Mouse (Mus musculus) hindlimb bud, embryonic 11.5 days (tissue): ENCODE measurements at regions not wholly inside any gene's neighbourhood (a gene's known extent, or its start where the extent isn't known, plus 50 kb on each side); places are given as distances from the start of the nearest gene placed in this dataset.
"Not testable (repeated sequence)": the region's sequence is repeated elsewhere in the genome, so short reads cannot be mapped to it uniquely, and the experiment has no call there.

Experiments used
- DNase-seq: peaks from one replicate; pipeline ENCODE4 v3.0.0-alpha.2; 2012; ENCODE audit warnings: low read depth, low spot score; ENCODE audit errors: extremely low spot score

GRCm38 (mm10) chr19:59516957-59517356 is 58.8 kb downstream of the Emx2 start:
- DNase-seq: no peak

GRCm38 (mm10) chr19:59519156-59519555 is 61.0 kb downstream of the Emx2 start:
- no peak for DNase-seq

- peak; percentile 24 for DNase-seq
Observed at GRCm38 (mm10) chr19:59522176-59522575, 64.0 kb downstream of the Emx2 start.

GRCm38 (mm10) chr19:59523356-59523755 is 65.2 kb downstream of the Emx2 start:
- DNase-seq: no peak

GRCm38 (mm10) chr19:59564101-59564500 is 105.9 kb downstream of the Emx2 start:
- DNase-seq: no peak

DNA sequence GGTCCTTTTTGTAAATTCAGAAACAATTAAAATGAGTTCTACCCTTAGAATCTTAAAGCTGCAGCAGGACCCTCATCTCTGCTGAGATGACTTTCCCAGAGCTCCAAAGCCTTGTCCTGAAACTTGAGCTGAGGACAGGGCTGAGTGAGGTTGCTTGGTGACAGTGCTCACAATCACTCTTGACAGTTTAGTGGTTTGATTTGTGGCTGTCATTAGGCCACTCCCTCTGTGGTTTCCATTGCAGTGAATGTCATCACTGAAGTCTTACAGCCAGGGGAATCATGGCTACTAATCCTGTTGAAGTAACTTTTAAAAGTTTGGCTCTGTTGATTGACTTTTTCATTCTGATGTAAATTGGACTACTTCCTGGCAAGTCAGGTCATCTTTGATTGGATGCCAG is 110.7 kb downstream of the Emx2 start:
- DNase-seq: no peak

DNA sequence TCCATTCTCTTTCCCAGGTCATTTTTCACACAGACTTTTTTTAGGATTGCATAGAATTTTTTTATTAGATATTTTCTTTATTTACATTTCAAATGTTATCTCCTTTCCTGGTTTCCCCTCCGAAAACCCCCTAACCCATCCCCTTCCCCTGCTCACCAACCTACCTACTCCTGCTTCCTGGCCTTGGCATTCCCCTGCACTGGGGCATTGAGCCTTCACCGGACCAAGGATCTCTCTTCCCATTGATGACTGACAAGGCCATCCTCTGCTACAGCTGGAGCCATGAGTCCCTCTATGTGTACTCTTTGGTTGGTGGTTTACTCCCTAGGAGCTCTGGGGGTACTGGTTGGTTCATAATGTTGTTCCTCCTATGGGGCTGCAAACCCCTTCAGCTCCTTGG is 111.4 kb downstream of the Emx2 start:
- DNase-seq: not testable (repeated sequence)

DNA sequence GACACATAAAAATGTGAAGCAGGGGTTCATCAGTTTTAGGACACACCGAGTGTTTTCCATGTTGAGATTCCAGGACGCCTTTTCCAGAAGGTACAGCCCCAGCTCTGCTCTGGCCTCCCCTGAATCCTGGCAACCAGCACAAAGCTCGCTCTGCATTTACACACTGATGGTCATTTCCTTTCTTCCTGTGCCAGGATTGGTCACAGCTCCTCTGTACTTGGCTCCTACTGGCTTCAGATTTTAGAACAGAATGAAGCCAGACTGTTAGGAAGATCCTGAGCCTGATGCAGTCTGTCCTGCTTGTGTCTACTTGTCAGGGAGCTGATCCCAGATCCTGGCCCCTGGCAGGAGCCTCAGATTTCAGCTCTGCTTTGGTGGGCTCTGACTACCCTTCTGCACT is 116.2 kb downstream of the Emx2 start:
- DNase-seq: no peak

- no peak for DNase-seq
Observed at GRCm38 (mm10) chr19:59577886-59578285, 119.7 kb downstream of the Emx2 start.

- DNase-seq: no peak
Observed at GRCm38 (mm10) chr19:59579676-59580075, 121.5 kb downstream of the Emx2 start.

- DNase-seq: no peak
Observed at GRCm38 (mm10) chr19:59585835-59586234, 127.7 kb downstream of the Emx2 start.

DNA sequence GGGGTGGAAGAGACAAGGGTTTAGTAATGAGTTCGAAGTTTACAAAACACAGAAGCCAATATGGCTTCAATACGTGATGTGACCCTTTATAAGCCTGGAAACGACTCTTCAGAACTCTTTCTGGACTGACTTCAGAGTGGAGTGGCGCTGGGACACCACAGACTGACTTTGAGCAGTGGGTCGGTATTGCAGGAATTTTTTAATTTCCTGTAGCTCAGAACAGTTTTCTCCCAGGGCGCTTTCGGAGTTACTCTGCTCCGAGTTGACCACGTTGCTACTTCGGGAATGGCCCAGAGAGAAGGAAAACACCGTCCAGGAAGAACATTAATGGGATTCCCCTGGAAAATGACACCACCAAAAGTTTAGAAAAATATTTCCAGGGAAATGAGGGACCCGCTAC is 129.1 kb downstream of the Emx2 start:
- DNase-seq: no peak

GRCm38 (mm10) chr19:59588068-59588522 is 129.9 kb downstream of the Emx2 start:
- DNase-seq: no peak

- no peak for DNase-seq
Observed at GRCm38 (mm10) chr19:59590021-59590420, 131.8 kb downstream of the Emx2 start.

DNA sequence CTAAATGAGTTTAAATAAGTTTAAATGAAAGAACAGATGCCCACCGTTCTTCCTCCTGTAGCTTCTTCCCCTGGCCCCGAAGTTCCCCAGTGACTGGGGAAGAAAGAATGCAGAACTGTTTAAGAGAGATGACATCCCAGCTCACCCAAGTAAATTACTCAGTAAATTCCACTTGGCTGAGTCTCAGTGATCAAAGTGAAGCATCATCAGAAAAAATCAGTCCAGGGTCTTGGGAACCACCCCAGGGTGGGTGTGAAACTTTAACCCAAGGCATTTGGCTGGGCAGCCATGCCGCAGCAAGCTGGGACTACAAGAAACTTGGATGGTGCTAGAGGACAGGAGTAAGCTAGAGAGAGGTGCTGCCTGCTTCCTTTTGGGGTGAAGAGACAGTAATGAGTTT is 133.9 kb downstream of the Emx2 start:
- no peak for DNase-seq

GRCm38 (mm10) chr19:59624288-59624795 is 166.2 kb downstream of the Emx2 start:
- DNase-seq: no peak

GRCm38 (mm10) chr19:59627681-59628080 is 169.5 kb downstream of the Emx2 start:
- DNase-seq: no peak

GRCm38 (mm10) chr19:59628296-59629160 is 170.4 kb downstream of the Emx2 start:
- no peak for DNase-seq

- no peak for DNase-seq
Observed at GRCm38 (mm10) chr19:59629161-59629445, 170.9 kb downstream of the Emx2 start.

DNA sequence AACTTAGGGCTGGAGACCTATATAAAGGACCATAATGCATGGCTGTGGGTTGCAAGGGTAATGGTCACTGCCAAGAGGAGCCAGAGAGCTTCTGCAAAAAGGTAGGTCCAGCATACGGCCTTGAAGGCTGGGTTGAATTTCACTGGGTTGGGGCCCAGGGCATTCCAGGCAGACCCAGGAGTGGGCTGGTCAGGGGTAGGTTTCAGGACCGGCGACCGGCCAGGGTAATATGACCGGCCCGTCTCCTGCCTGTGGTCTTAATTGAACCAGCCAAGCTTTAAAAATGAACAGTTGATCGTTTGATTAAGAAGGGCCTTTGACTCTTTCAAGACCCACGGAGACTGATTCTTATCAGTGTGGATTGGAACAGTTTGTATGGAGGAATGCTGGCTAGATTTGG is 171.9 kb downstream of the Emx2 start:
- DNase-seq: no peak

GRCm38 (mm10) chr19:59630706-59631105 is 172.5 kb downstream of the Emx2 start:
- no peak for DNase-seq

GRCm38 (mm10) chr19:59631541-59631940 is 173.4 kb downstream of the Emx2 start:
- no peak for DNase-seq

- DNase-seq: peak; percentile 57
Observed at GRCm38 (mm10) chr19:59636271-59636670, 178.1 kb downstream of the Emx2 start.
